Mouse (Mus musculus) MEL (cell line): Measurements from ENCODE around the gene Acat2.
"Not testable (repeated sequence)": the region's sequence is repeated elsewhere in the genome, so short reads cannot be mapped to it uniquely, and the experiment has no call there.

Source experiments
- CTCF ChIP-seq, 3 experiments: IDR thresholded peaks in 2 of 3; conservative IDR thresholded peaks in 1 of 3; 2 replicates each; pipeline ENCODE4 v1.5.1; 2011 to 2012; ENCODE audit warnings: low read length in 3 of 3, low read depth in 2 of 3, mild to moderate bottlenecking in 2 of 3, improper control_type of control experiment in 1 of 3, inconsistent platforms in 1 of 3, mixed read lengths in 1 of 3, moderate library complexity in 1 of 3; ENCODE audit not compliant: control insufficient read depth in 1 of 3, insufficient read depth in 1 of 3, poor library complexity in 1 of 3, severe bottlenecking in 1 of 3
- E2F4 ChIP-seq: IDR thresholded peaks from 2 replicates; pipeline ENCODE4 v1.6.1; 2011; ENCODE audit warnings: low read depth, low read length, improper control_type of control experiment, borderline replicate concordance
- MAFK ChIP-seq: IDR thresholded peaks from 2 replicates; pipeline ENCODE4 v1.6.1; 2011; ENCODE audit warnings: low read depth, mild to moderate bottlenecking, low read length, improper control_type of control experiment, borderline replicate concordance
- MEF2A ChIP-seq: IDR thresholded peaks from 2 replicates; pipeline ENCODE4 v1.6.1; 2014; ENCODE audit warnings: low read depth, mild to moderate bottlenecking, inconsistent platforms, low read length, improper control_type of control experiment; ENCODE audit not compliant: poor library complexity, insufficient replicate concordance, severe bottlenecking; ENCODE audit errors: extremely low read depth
- MYC ChIP-seq: IDR thresholded peaks from 2 replicates; pipeline ENCODE4 v1.6.1; 2011; ENCODE audit warnings: low read depth, mild to moderate bottlenecking, low read length, improper control_type of control experiment, moderate library complexity
- POLR2A ChIP-seq, 2 experiments: IDR thresholded peaks; 2 replicates each; pipeline ENCODE4 v1.6.1; 2011 to 2012; ENCODE audit warnings: low read length in 2 of 2, mild to moderate bottlenecking in 2 of 2, control low read depth in 1 of 2, improper control_type of control experiment in 1 of 2, low read depth in 1 of 2, moderate library complexity in 1 of 2; ENCODE audit not compliant: control insufficient read depth in 1 of 2, insufficient read depth in 1 of 2, poor library complexity in 1 of 2
- TCF12 ChIP-seq: IDR thresholded peaks from 2 replicates; pipeline ENCODE4 v1.6.1; 2014; ENCODE audit warnings: low read depth, mild to moderate bottlenecking, inconsistent platforms, low read length, improper control_type of control experiment, moderate library complexity
- ZC3H11A ChIP-seq: IDR thresholded peaks from 2 replicates; pipeline ENCODE4 v1.6.1; 2012; ENCODE audit warnings: low read depth, mild to moderate bottlenecking, inconsistent platforms, low read length, improper control_type of control experiment

DNA sequence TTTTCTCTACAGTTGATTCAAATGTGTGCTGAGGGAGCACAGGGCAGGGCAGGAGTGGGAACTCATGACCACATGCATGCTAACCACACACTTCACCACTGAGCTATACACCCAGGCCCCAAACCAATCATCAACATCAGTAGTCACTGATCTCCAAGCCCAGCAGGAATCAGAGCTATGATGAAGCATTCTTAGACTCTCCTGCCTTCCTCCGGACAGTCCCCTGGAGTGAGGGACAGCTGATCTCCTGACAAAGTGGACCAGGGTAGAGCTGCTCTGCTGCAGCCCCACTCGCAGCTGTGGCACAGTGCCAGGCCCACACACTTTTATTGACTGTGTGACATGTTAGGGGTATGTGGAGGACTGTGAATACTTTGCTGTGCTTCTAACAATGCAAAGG is 1.2 kb downstream of the Acat2 start:
- not testable (repeated sequence) for TF ChIP-seq TCF12; E2F4; CTCF (IDR thresholded peaks at IDR 0.05 in 2 of 3, conservative IDR thresholded peaks at IDR 0.05 in 1 of 3; ENCODE audit: control insufficient read depth in 1 of 3, insufficient read depth in 1 of 3, low read depth in 2 of 3, low read length in 3 of 3, poor library complexity in 1 of 3, severe bottlenecking in 1 of 3); ZC3H11A; MAFK; MYC; POLR2A (IDR thresholded peaks at IDR 0.05; ENCODE audit: control insufficient read depth in 1 of 2, insufficient read depth in 1 of 2, low read depth in 1 of 2, low read length in 2 of 2, poor library complexity in 1 of 2); MEF2A
